Mouse (Mus musculus) urinary bladder, postnatal 4 days (tissue): ENCODE measurements around the gene Lat2.

ENCODE experiments used
- DNase-seq, 2 experiments: peaks; one replicate each; pipeline ENCODE4 v3.0.0; 2021 to 2022; ENCODE audit warnings: low spot score in 2 of 2

Gene Lat2

DNA sequence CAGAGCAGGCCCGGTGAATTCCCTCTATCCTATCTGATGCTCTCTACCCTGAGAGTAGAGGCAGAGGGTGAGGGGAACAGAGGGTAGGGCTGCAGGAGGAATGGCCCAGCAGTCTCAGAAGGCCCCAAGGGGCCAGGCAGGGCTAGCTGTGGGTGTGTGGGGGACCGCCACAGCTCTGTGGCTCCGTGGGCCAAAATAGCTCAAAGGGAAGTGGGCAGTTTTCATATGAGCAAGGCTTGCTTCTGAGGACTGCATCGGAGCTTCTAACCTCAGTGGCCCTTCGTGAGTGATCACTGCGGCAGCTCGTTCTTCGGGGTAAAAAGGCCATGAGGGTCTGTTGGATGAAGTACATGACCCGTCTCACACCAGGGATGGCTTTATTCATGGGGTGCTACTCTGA lies 1.1 kb downstream of the Lat2 start:
- no peak for DNase-seq

GRCm38 (mm10) chr5:134611810-134612521 lies 2.9 kb downstream of the Lat2 start:
- DNase-seq, result no peak

DNA sequence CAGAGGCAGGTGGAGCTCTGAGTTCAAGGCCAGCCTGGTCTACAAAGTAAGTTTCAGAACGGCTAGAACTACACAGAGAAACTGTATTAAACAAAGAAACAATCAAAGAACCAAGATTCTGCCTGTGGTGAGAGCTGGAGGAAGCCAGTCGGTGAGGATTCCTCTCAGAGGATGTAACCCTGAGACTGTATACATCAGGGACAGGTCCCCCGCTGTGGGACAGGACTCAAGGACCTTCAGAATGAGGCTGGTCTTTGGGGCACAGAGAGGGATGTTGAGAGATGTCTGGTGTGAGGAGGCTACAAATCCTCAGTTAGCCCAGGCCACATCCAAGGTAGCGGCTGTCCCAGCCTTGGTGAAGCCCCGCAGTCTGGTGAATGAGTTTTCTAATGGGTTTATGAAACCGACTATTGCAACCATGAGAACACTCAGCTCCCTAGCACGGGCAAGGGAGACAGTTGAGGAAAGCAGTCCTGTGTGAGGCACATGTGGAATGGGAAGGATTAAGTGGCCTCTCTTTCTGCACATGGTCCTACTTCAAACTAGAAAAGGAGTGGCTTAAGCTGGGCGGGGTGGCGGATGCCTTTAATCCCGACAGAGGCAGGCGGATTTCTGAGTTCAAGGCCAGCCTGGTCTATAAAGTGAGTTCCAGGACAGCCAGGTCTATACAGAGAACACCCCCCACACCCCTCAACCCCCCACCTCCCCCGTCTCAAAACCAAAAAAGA lies 4.7 kb downstream of the Lat2 start:
- no peak for DNase-seq

DNA sequence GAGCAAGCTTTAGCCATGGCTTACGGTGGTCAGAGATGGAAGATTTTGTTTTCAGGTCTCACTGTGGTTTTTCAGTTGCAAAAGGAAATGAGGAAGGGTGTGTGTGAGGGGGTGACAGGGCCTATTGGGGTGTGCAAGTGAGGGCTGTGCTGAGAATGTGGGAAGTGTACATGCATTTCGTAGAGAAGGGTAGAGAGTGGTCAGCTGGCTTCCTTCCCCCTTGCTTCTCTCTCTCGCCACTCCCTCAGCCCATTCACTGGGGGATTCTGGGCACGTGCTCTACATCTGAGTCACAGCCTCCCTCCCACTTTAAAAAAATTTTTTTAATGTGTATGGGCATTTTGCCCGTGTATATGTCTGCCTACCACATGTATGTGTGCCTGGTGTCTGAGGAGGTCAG lies 7.7 kb downstream of the Lat2 start:
- DNase-seq, result no peak

GRCm38 (mm10) chr5:134606314-134606713 lies 8.5 kb downstream of the Lat2 start:
- no peak for DNase-seq

- DNase-seq, result no peak
Observed at GRCm38 (mm10) chr5:134604376-134604775, 10.4 kb downstream of the Lat2 start.

DNA sequence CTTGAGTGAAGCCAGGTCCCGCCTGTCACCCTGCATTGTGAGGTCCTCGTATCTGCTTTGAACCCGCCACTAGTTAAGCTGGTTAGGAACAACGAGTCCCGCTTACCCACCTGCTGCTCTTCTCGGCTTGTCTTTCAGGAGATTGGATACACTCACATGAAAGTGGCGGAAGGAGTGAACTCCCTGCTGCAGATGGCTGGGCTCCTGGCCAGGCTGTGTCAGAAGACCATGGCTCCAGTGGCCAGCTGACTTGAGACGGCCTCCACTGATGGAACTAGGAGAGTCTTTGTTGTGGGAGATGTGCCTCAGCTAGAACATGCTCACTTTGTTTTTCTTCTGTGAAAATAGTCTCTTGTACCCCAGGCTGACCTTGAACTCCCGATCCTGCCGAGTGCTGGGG lies 17.1 kb downstream of the Lat2 start:
- no peak for DNase-seq

DNA sequence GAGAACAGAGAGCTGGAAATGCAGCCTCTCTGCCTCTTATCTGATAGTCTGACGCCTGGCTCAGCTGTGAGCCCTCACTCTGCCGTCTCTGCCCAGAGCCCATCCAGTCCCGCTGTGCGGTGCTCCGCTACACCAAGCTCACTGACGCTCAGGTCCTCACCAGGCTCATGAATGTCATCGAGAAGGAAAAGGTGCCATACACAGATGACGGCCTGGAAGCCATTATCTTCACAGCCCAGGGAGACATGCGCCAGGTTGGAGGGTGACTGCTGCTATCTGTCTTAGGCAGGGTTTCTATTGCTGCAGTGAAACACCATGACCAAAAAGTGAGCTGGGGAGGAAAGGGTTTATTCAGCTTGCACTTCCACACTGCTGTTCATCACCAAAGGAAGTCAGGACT lies 21.7 kb downstream of the Lat2 start:
- DNase-seq, result no peak

GRCm38 (mm10) chr5:134592026-134592581 lies 22.7 kb downstream of the Lat2 start:
- no peak for DNase-seq

GRCm38 (mm10) chr5:134589900-134590299 lies 24.9 kb downstream of the Lat2 start:
- DNase-seq, result no peak

GRCm38 (mm10) chr5:134584798-134585197 lies 30.0 kb downstream of the Lat2 start:
- no peak for DNase-seq

- DNase-seq, result no peak
Observed at GRCm38 (mm10) chr5:134583884-134584213, 31.0 kb downstream of the Lat2 start.

DNA sequence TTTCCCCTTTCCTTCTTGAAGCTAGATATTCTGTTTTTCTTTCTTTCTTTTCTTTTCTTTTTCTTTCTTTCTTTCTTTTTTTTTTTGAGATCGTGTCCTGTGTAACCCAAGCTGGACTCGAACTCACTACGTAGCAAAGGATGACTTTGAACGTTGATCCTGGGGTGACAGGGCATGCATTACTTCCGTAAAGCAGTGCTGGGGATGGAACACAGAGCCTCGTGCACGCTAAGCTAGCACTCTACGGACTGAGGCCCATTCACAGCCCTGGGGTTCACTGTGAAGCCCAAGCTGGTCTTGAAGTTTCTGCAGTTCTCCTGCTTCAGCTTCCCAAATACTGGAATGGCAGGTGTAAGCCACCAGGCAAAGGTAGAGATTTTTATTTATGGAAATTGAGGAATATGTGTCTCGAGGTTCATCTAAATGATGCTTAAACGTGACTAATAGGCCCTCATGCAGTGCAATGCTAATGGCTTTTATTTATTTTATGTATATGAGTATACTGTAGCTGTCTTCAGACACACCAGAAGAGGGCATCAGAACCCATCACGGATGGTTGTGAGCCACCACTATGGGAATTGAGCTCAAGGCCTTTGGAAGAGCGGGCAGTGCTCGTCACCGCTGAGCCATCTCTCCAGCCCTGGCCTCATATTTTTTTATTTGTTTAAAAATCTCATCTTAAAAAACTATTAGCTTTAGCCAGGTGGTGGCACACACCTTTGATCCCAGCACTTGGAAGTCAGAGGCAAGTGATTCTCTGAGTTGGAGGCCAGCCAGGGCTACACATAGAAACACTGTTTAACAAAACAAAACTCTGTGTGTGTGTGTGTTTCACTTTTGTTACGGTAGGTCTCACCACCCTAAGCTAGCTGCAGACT lies 31.6 kb downstream of the Lat2 start:
- no peak for DNase-seq

- DNase-seq, result peak; percentile 93 to 98
Observed at GRCm38 (mm10) chr5:134582221-134582907, 32.5 kb downstream of the Lat2 start.

GRCm38 (mm10) chr5:134581146-134581545 lies 33.7 kb downstream of the Lat2 start, which contains the start of gene Rfc2:
Gene Rfc2, plus strand, starts transcription at chr5:134581366.
- no peak for DNase-seq

DNA sequence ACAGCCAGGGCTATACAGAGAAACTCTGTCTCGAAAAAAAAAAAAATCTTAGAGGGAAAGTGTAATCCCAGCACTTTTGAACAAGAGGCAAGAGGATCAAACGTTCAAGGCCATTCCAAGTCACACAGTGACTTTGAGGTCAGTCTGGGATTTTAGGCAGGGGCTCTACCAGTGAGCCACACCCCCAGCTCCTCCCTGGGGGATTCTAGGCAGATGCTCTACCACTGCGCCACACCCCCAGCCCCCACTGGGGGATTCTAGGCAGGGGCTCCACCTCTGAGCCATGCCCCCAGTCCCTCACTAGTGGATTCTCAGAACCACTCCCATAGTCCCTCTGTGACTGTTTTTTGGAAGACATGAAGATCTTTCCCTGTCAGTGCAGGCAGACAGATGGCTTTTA lies 35.7 kb downstream of the Lat2 start:
- no peak for DNase-seq

DNA sequence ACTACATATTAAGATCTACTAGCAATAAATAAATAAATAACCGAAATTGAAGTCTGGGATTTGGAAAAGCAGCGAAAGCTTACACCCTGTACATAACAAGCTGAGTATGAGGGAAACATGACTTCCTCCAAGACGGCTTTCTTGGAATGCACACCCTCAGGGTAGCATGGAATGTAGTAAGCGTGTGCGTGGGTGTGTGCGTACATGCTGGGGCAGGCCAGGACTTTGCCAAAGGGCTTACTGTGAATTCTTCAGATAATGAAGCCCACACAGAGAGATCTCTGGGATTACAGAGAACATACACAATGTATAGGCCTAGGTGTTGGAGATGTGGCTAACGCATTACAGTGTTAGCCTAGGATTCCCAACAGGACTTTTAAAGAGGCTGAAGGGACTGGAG lies 37.3 kb downstream of the Lat2 start:
- no peak for DNase-seq

- DNase-seq, result no peak
Observed at GRCm38 (mm10) chr5:134576517-134577220, 38.2 kb downstream of the Lat2 start.

GRCm38 (mm10) chr5:134575833-134576232 lies 39.0 kb downstream of the Lat2 start:
- no peak for DNase-seq

DNA sequence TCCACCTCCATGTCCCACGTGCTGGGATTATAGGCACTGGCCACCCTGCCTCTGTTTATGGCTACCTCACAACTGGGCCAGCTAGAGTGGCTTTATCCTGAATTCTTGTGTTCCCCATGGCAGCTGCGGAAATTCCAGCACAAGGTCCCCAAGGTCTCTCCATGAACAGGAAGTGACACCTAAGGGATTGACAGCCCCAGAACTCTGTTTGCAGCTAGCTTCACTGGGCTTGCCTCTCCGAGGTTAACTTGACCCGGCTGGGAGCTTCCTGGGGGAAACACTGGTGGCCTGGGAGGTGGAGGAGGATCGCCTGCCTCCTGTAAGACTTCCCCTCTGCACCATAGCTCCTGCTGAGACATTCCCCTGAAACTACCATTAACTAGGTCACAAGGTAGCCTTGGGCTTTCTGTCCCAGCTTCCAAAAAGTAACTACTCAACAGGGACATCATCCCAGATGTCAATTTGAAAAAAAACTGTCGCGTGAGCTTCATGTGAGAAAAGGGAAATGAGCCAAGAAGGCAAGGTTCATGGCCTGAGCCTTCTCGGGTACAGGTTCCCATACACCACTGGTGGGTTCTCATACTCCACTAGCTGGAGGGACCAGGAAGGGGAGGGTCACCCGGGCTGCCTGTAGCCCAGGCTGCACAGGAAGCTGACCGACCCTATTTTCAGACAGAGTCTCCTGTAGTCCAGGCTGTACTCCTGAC lies 42.2 kb downstream of the Lat2 start:
- DNase-seq, result no peak
